Mouse (Mus musculus): ENCODE data around the gene Rab39b.
A peak's percentile ranks its signal among the peaks of the same experiment; 100 is the strongest.

The Rab39b gene

GRCm38 (mm10) chrX:75577582-75578324 lies at the start of gene Rab39b:
Gene Rab39b, minus strand, starts transcription at chrX:75578231.
- DNase-seq (ENCODE audit: low read depth), result peak; percentile 72

- DNase-seq (ENCODE audit: low read depth), result no peak
Observed at GRCm38 (mm10) chrX:75578539-75578938, 508 bp upstream of the Rab39b start.
